Mouse (Mus musculus) embryonic facial prominence, embryonic 14.5 days (tissue): ENCODE results near the gene Egflam. TPM values are rescaled to one million over a fixed set of nuclear protein-coding genes. Genes with fewer than 3 reads are reported as not detected.

Experiments
- ATAC-seq: fragments of 200-750 bp; cut with Nextera tagmentation; 2 replicates; pipeline ENCODE4 v1.8.0; 2017; ENCODE audit warnings: low read depth, moderate number of reproducible peaks, moderate TSS enrichment
- DNase-seq: peaks from one replicate; pipeline ENCODE4 v3.0.0-alpha.2; 2015; ENCODE audit warnings: low spot score
- H3K27ac ChIP-seq: fragments of 300-500 bp; sonication (generic); replicated peaks from 2 replicates; pipeline ENCODE4 v1.5.1; 2014; ENCODE audit warnings: low read depth, mild to moderate bottlenecking, low read length, moderate library complexity
- H3K27me3 ChIP-seq: fragments of 300-500 bp; sonication (generic); replicated peaks from 2 replicates; pipeline ENCODE4 v1.6.1; 2014; ENCODE audit warnings: low read length; ENCODE audit not compliant: control insufficient read depth, insufficient read depth
- H3K36me3 ChIP-seq: fragments of 300-500 bp; sonication (generic); 2 replicates; pipeline ENCODE4 v1.6.1; 2014; ENCODE audit warnings: low read length, mixed read lengths; ENCODE audit not compliant: control insufficient read depth, insufficient read depth
- H3K4me1 ChIP-seq: fragments of 300-500 bp; sonication (generic); 2 replicates; pipeline ENCODE4 v1.6.1; 2014; ENCODE audit warnings: antibody characterized with exemption, low read length; ENCODE audit not compliant: control insufficient read depth, insufficient read depth
- H3K4me2 ChIP-seq: fragments of 300-500 bp; sonication (generic); 2 replicates; pipeline ENCODE4 v1.6.1; 2014; ENCODE audit warnings: low read depth, mild to moderate bottlenecking, low read length, moderate library complexity, mixed read lengths
- H3K4me3 ChIP-seq: fragments of 300-500 bp; sonication (generic); 2 replicates; pipeline ENCODE4 v1.5.1; 2014; ENCODE audit warnings: low read depth, mild to moderate bottlenecking, low read length
- H3K9ac ChIP-seq: fragments of 300-500 bp; sonication (generic); 2 replicates; pipeline ENCODE4 v1.6.1; 2014; ENCODE audit warnings: low read depth, mild to moderate bottlenecking, low read length, moderate library complexity, mixed read lengths
- H3K9me3 ChIP-seq: fragments of 300-500 bp; sonication (generic); 2 replicates; pipeline ENCODE4 v1.6.1; 2016; ENCODE audit warnings: low read length; ENCODE audit not compliant: control insufficient read depth
- WGBS: fragments of 180-500 bp; shearing (Covaris S2); extraction: QIAGEN DNeasy Blood & Tissue Kit; methylation state at CpG from one replicate; pipeline ENCODE4 v1.1.7; 2014; 5-methylcytosine and 5-hydroxymethylcytosine counted together
- polyA plus RNA-seq: library from polyadenylated mRNA; unstranded; fragments of >200 nt; fragmentation: Nextera tagmentation; extraction: Ambion mirVana; gene quantifications from 2 replicates; pipeline ENCODE4 v1.2.1, GENCODE M21; 2014

The Egflam gene
- polyA plus RNA-seq, 1 experiment from 2014 or later, result 17.6 TPM

- H3K27ac ChIP-seq, result no peak overlapping the region
- 66% methylated on average over 6 of the region's 6 CpGs for WGBS
Measured at GRCm38 (mm10) chr15:7281579-7281978, 116.6 kb downstream of the Egflam start.

GRCm38 (mm10) chr15:7263822-7264221 is 134.4 kb downstream of the Egflam start:
- Histone ChIP-seq H3K4me3 (no peak overlapping the region), H3K9me3 (no peaks in the 10 kb centered on the region), H3K9ac (no peak overlapping the region), H3K4me1 (no peaks in the 10 kb centered on the region), H3K27me3 (no peaks in the 10 kb centered on the region), H3K36me3 (no peaks in the 10 kb centered on the region), H3K4me2 (no peak overlapping the region), H3K27ac (no peak overlapping the region)
- ATAC-seq (peak; percentile 76; the same call in 1 of the 2 replicates), DNase-seq (peak; percentile 85)
- 6% methylated on average over 3 of the region's 3 CpGs for WGBS

More at GRCm38 (mm10) chr15:7281579-7281978, 116.6 kb downstream of the Egflam start:
- Histone ChIP-seq H3K9ac (no peak overlapping the region), H3K9me3 (no peaks in the 10 kb centered on the region), H3K4me3 (no peak overlapping the region), H3K36me3 (no peaks in the 10 kb centered on the region), H3K4me1 (no peaks in the 10 kb centered on the region), H3K4me2 (no peak overlapping the region), H3K27me3 (no peaks in the 10 kb centered on the region)
- no peak for ATAC-seq
- peak; percentile 5 for DNase-seq

GRCm38 (mm10) chr15:7263339-7263738 is 134.9 kb downstream of the Egflam start:
- no peak overlapping the region for H3K4me3 ChIP-seq
- no peaks in the 10 kb centered on the region for H3K27me3 ChIP-seq
- H3K4me1 ChIP-seq, result no peaks in the 10 kb centered on the region
- no peaks in the 10 kb centered on the region for H3K36me3 ChIP-seq
- 91% methylated on average over 9 of the region's 9 CpGs for WGBS
- no peaks in the 10 kb centered on the region for H3K9me3 ChIP-seq
- no peak for ATAC-seq
- H3K9ac ChIP-seq, result no peak overlapping the region
- DNase-seq, result no peak
- no peak overlapping the region for H3K27ac ChIP-seq
- no peak overlapping the region for H3K4me2 ChIP-seq

GRCm38 (mm10) chr15:7261371-7261770 is 136.8 kb downstream of the Egflam start:
- H3K36me3 ChIP-seq, result no peaks in the 10 kb centered on the region
- H3K9me3 ChIP-seq, result no peaks in the 10 kb centered on the region
- H3K4me3 ChIP-seq, result no peak overlapping the region
- no peak for DNase-seq
- H3K4me1 ChIP-seq, result no peaks in the 10 kb centered on the region
- H3K9ac ChIP-seq, result no peak overlapping the region
- no peak for ATAC-seq
- no peak overlapping the region for H3K27ac ChIP-seq
- 67% methylated on average over 1 of the region's 1 CpGs for WGBS
- H3K27me3 ChIP-seq, result no peaks in the 10 kb centered on the region
- H3K4me2 ChIP-seq, result no peak overlapping the region

- 84% methylated on average over 3 of the region's 3 CpGs for WGBS
- H3K27ac ChIP-seq, result no peak overlapping the region
Measured at GRCm38 (mm10) chr15:7256577-7256976, 141.6 kb downstream of the Egflam start.

GRCm38 (mm10) chr15:7253326-7253725 is 144.9 kb downstream of the Egflam start:
- no peak for ATAC-seq
- Histone ChIP-seq H3K4me3 (no peak overlapping the region), H3K27ac (no peak overlapping the region), H3K27me3 (no peaks in the 10 kb centered on the region), H3K4me2 (no peak overlapping the region), H3K9ac (no peak overlapping the region), H3K36me3 (peaks cover 16% of the 10 kb centered on the region), H3K4me1 (no peaks in the 10 kb centered on the region), H3K9me3 (peaks cover 7% of the 10 kb centered on the region)
- WGBS, result 91% methylated on average over 6 of the region's 6 CpGs
- DNase-seq, result no peak

More at GRCm38 (mm10) chr15:7256577-7256976, 141.6 kb downstream of the Egflam start:
- H3K4me3 ChIP-seq, result no peak overlapping the region
- H3K9me3 ChIP-seq, result no peaks in the 10 kb centered on the region
- H3K4me2 ChIP-seq, result no peak overlapping the region
- H3K36me3 ChIP-seq, result no peaks in the 10 kb centered on the region
- no peak overlapping the region for H3K9ac ChIP-seq
- no peak for ATAC-seq
- no peaks in the 10 kb centered on the region for H3K27me3 ChIP-seq
- DNase-seq, result no peak
- H3K4me1 ChIP-seq, result no peaks in the 10 kb centered on the region

- Histone ChIP-seq H3K4me3 (no peak overlapping the region), H3K27ac (no peak overlapping the region), H3K4me2 (no peak overlapping the region), H3K36me3 (peaks cover 16% of the 10 kb centered on the region), H3K27me3 (no peaks in the 10 kb centered on the region), H3K9me3 (peaks cover 7% of the 10 kb centered on the region), H3K9ac (no peak overlapping the region), H3K4me1 (no peaks in the 10 kb centered on the region)
- WGBS, result 83% methylated on average over 12 of the region's 12 CpGs
- DNase-seq, result no peak
- ATAC-seq, result no peak
Measured at GRCm38 (mm10) chr15:7252106-7252636, 146.0 kb downstream of the Egflam start.

- Histone ChIP-seq H3K36me3 (peaks cover 16% of the 10 kb centered on the region), H3K27me3 (no peaks in the 10 kb centered on the region), H3K27ac (no peak overlapping the region), H3K4me2 (no peak overlapping the region), H3K4me3 (no peak overlapping the region), H3K4me1 (no peaks in the 10 kb centered on the region), H3K9ac (no peak overlapping the region), H3K9me3 (peaks cover 7% of the 10 kb centered on the region)
- ATAC-seq (no peak), DNase-seq (no peak)
- WGBS, result 91% methylated on average over 9 of the region's 9 CpGs
Measured at GRCm38 (mm10) chr15:7251042-7251441, 147.2 kb downstream of the Egflam start.

GRCm38 (mm10) chr15:7249216-7249615 is 149.0 kb downstream of the Egflam start:
- no peak overlapping the region for H3K4me2 ChIP-seq
- no peaks in the 10 kb centered on the region for H3K27me3 ChIP-seq
- H3K4me3 ChIP-seq, result no peak overlapping the region
- H3K9ac ChIP-seq, result no peak overlapping the region
- H3K36me3 ChIP-seq, result peaks cover 16% of the 10 kb centered on the region
- H3K9me3 ChIP-seq, result peaks cover 7% of the 10 kb centered on the region
- no peak overlapping the region for H3K27ac ChIP-seq
- 82% methylated on average over 4 of the region's 4 CpGs for WGBS
- H3K4me1 ChIP-seq, result no peaks in the 10 kb centered on the region
- DNase-seq (peak; percentile 8), ATAC-seq (peak; percentile 75; the same call in 1 of the 2 replicates)
